Mouse (Mus musculus): Measurements from ENCODE around the gene Slc4a8.
"Not testable (repeated sequence)": the region's sequence is repeated elsewhere in the genome, so short reads cannot be mapped to it uniquely, and the experiment has no call there.

The Slc4a8 gene

GRCm38 (mm10) chr15:100775189-100776166 is 13.9 kb downstream of the Slc4a8 start:
- no peak for DNase-seq

GRCm38 (mm10) chr15:100776424-100776823 is 14.9 kb downstream of the Slc4a8 start:
- DNase-seq = no peak

GRCm38 (mm10) chr15:100777020-100778016 is 15.8 kb downstream of the Slc4a8 start:
- DNase-seq = no peak

- DNase-seq = no peak
These were observed 18.3 kb downstream of the Slc4a8 start for GRCm38 (mm10) chr15:100779896-100780295.

GRCm38 (mm10) chr15:100783244-100783987 is 21.9 kb downstream of the Slc4a8 start:
- no peak for DNase-seq

- DNase-seq = no peak
These were observed 28.7 kb downstream of the Slc4a8 start for GRCm38 (mm10) chr15:100790219-100790618.

- DNase-seq = no peak
These were observed 30.8 kb downstream of the Slc4a8 start for GRCm38 (mm10) chr15:100792324-100792723.

- no peak for DNase-seq
These were observed 39.4 kb downstream of the Slc4a8 start for GRCm38 (mm10) chr15:100800914-100801313.

- no peak for DNase-seq
These were observed 46.5 kb downstream of the Slc4a8 start for GRCm38 (mm10) chr15:100808062-100808461.

GRCm38 (mm10) chr15:100808484-100808883 is 46.9 kb downstream of the Slc4a8 start:
- no peak for DNase-seq

- no peak for DNase-seq
These were observed 48.7 kb downstream of the Slc4a8 start for GRCm38 (mm10) chr15:100810243-100810642.

- DNase-seq = no peak
These were observed 52.0 kb downstream of the Slc4a8 start for GRCm38 (mm10) chr15:100813501-100813900.

- no peak for DNase-seq
These were observed 52.5 kb downstream of the Slc4a8 start for GRCm38 (mm10) chr15:100814066-100814465.

GRCm38 (mm10) chr15:100815310-100815709 is 53.8 kb downstream of the Slc4a8 start:
- no peak for DNase-seq

- no peak for DNase-seq
These were observed 57.3 kb downstream of the Slc4a8 start for GRCm38 (mm10) chr15:100818860-100819259.

- no peak for DNase-seq
These were observed 60.3 kb downstream of the Slc4a8 start for GRCm38 (mm10) chr15:100821824-100822223.

- DNase-seq = not testable (repeated sequence)
These were observed 60.8 kb downstream of the Slc4a8 start for GRCm38 (mm10) chr15:100822370-100822769.

- no peak for DNase-seq
These were observed 63.8 kb downstream of the Slc4a8 start for GRCm38 (mm10) chr15:100825249-100825856.

GRCm38 (mm10) chr15:100826076-100826475 is 64.5 kb downstream of the Slc4a8 start:
- no peak for DNase-seq

GRCm38 (mm10) chr15:100829775-100830174 is 68.2 kb downstream of the Slc4a8 start:
- DNase-seq = no peak

GRCm38 (mm10) chr15:100830682-100831081 is 69.1 kb downstream of the Slc4a8 start:
- DNase-seq = peak; percentile 50

GRCm38 (mm10) chr15:100832144-100832543 is 70.6 kb downstream of the Slc4a8 start:
- no peak for DNase-seq
